Comparison of ENCODE assay signal across 10 mouse cellular contexts in genomic region chrX:77980676-77981075, GRCm38 (mm10). TPM values are rescaled to one million over a fixed set of nuclear protein-coding genes. Genes with fewer than 3 reads are reported as not detected.
DNase-seq lines count a peak whose midpoint lies in the region; ATAC-seq lines count a peak whose summit lies in the region.
"Had no signal": no experiment of that assay in that cellular context is flagged by ENCODE, and none has a peak within 500 bp of the region (broad histone marks: within the 10 kb centered on the region; RNA-seq: fewer than 3 reads in every experiment).

No protein-coding gene starts in this region.

- DNase-seq in cerebellum, adult 8-10 months, result peak; percentile 1
- DNase-seq in layer of hippocampus, adult 9-10 months (ENCODE audit: low spot score), result peak; percentile 5
- no peak for DNase-seq in layer of hippocampus, adult 8-10 months (ENCODE audit: low spot score in 2 of 2)
- peak; percentile 62 for DNase-seq in A20 (ENCODE audit: low read depth, low spot score)
- peak; percentile 64 for DNase-seq in ZHBTc4 (ENCODE audit: low read depth, low spot score)
- DNase-seq in spleen, postnatal 4 days (ENCODE audit: low spot score in 2 of 2), result no peak
- DNase-seq: adrenal gland, adult 8-10 months had no signal

- ATAC-seq in cerebellum, adult (ENCODE audit: insufficient number of reproducible peaks, low FRiP score, low TSS enrichment), result no peak
- ATAC-seq in frontal cortex, adult (ENCODE audit: low TSS enrichment), result no peak; the same call in 1 of the 2 replicates

RNA-seq across cellular contexts. Expression of gene 5430402E10Rik, which starts 55.8 kb away (rescaled TPM):
- not detected for total RNA-seq in layer of hippocampus, adult 8-10 months (2022)
- total RNA-seq: adrenal gland, adult 8-10 months; hematopoietic stem cell, adult 5-6 weeks had no signal

Comparison
In these comparisons a context has a peak if more than half of its experiments do, and no peak if none do; other contexts are left out.
1. DNase-seq: peak in cerebellum, adult 8-10 months (single experiment), layer of hippocampus, adult 9-10 months (single experiment), A20 (single experiment) and ZHBTc4 (single experiment); none in layer of hippocampus, adult 8-10 months (0 of 2) and spleen, postnatal 4 days (0 of 2).